Mouse (Mus musculus): Measurements from ENCODE around the gene Mpdu1. TPM values are rescaled to one million over a fixed set of nuclear protein-coding genes. Genes with fewer than 3 reads are reported as not detected.
A peak's percentile ranks its signal among the peaks of the same experiment; 100 is the strongest.

The Mpdu1 gene
- polyA plus RNA-seq, 1 experiment from 2014 or later, result 63.4 TPM

MicroRNAs encoded within 50 kb of the gene (microRNA counts, 519-probe panel; counts per million panel counts)
- microRNA mmu-miR-1934 (not detected), microRNA mmu-miR-467f (3,653 counts per million, percentile 31 among the panel's probes with 10 or more counts)

Small RNA genes within 50 kb of the gene (microRNA-seq; reads per million reads assigned to microRNA genes)
- 1.4 reads per million for gene Mir1934
- not detected for gene Mir467f

Other genes starting within 250 kb of the Mpdu1 start
- gene Kdm6b, start 249.0 kb downstream of the Mpdu1 start, polyA plus RNA-seq (2014; fragmentation: Nextera tagmentation; extraction: Ambion mirVana), result 36.1 and 37.5 TPM in 2 replicates
- 5.7 and 6.9 TPM in 2 replicates for gene Dnah2, start 113.5 kb downstream of the Mpdu1 start, polyA plus RNA-seq (2014; fragmentation: Nextera tagmentation; extraction: Ambion mirVana)
- gene Efnb3, start 102.4 kb downstream of the Mpdu1 start, polyA plus RNA-seq (2014; fragmentation: Nextera tagmentation; extraction: Ambion mirVana), result 23.2 and 35.6 TPM in 2 replicates
- gene Wrap53, start 82.4 kb downstream of the Mpdu1 start, polyA plus RNA-seq (2014; fragmentation: Nextera tagmentation; extraction: Ambion mirVana), result 17.3 and 20.8 TPM in 2 replicates
- gene Trp53, start 82.3 kb downstream of the Mpdu1 start, polyA plus RNA-seq (2014; fragmentation: Nextera tagmentation; extraction: Ambion mirVana), result 54.6 and 68.8 TPM in 2 replicates
- 66.6 and 99.6 TPM in 2 replicates for gene Atp1b2, start 56.7 kb downstream of the Mpdu1 start, polyA plus RNA-seq (2014; fragmentation: Nextera tagmentation; extraction: Ambion mirVana)
- not detected in 2 replicates for gene Shbg, start 44.7 kb downstream of the Mpdu1 start, polyA plus RNA-seq (2014; fragmentation: Nextera tagmentation; extraction: Ambion mirVana)
- 23.8 and 25.1 TPM in 2 replicates for gene Sat2, start 40.6 kb downstream of the Mpdu1 start, polyA plus RNA-seq (2014; fragmentation: Nextera tagmentation; extraction: Ambion mirVana)
- 31.1 and 34.0 TPM in 2 replicates for gene Fxr2, start 29.7 kb downstream of the Mpdu1 start, polyA plus RNA-seq (2014; fragmentation: Nextera tagmentation; extraction: Ambion mirVana)
- gene Sox15, start 7.3 kb downstream of the Mpdu1 start, polyA plus RNA-seq (2014; fragmentation: Nextera tagmentation; extraction: Ambion mirVana), result not detected in 2 replicates
- 3.7 and 11.2 TPM in 2 replicates for gene Cd68, start 3.5 kb upstream of the Mpdu1 start, polyA plus RNA-seq (2014; fragmentation: Nextera tagmentation; extraction: Ambion mirVana)
- 503 and 643 TPM in 2 replicates for gene Eif4a1, start 9.8 kb upstream of the Mpdu1 start, polyA plus RNA-seq (2014; fragmentation: Nextera tagmentation; extraction: Ambion mirVana)
- 104 and 116 TPM in 2 replicates for gene Senp3, start 19.4 kb upstream of the Mpdu1 start, polyA plus RNA-seq (2014; fragmentation: Nextera tagmentation; extraction: Ambion mirVana)
- 0.24 and 0.72 TPM in 2 replicates for gene Tnfsf13, start 23.1 kb upstream of the Mpdu1 start, polyA plus RNA-seq (2014; fragmentation: Nextera tagmentation; extraction: Ambion mirVana)
- gene Tnfsf12, start 33.2 kb upstream of the Mpdu1 start, polyA plus RNA-seq (2014; fragmentation: Nextera tagmentation; extraction: Ambion mirVana), result 2.1 and 3.4 TPM in 2 replicates
- gene Tnfsfm13, start 33.5 kb upstream of the Mpdu1 start, polyA plus RNA-seq (2014; fragmentation: Nextera tagmentation; extraction: Ambion mirVana), result 0.75 and 1.8 TPM in 2 replicates
- 23.5 and 30.7 TPM in 2 replicates for gene Polr2a, start 96.0 kb upstream of the Mpdu1 start, polyA plus RNA-seq (2014; fragmentation: Nextera tagmentation; extraction: Ambion mirVana)
- not detected in 2 replicates for gene Slc35g3, start 99.3 kb upstream of the Mpdu1 start, polyA plus RNA-seq (2014; fragmentation: Nextera tagmentation; extraction: Ambion mirVana)
- 4.3 and 6.0 TPM in 2 replicates for gene Zbtb4, start 103.3 kb upstream of the Mpdu1 start, polyA plus RNA-seq (2014; fragmentation: Nextera tagmentation; extraction: Ambion mirVana)
- 0.78 and 1.3 TPM in 2 replicates for gene Chrnb1, start 133.3 kb upstream of the Mpdu1 start, polyA plus RNA-seq (2014; fragmentation: Nextera tagmentation; extraction: Ambion mirVana)
- 6.4 and 9.1 TPM in 2 replicates for gene Fgf11, start 139.2 kb upstream of the Mpdu1 start, polyA plus RNA-seq (2014; fragmentation: Nextera tagmentation; extraction: Ambion mirVana)
- 0.68 and 0.76 TPM in 2 replicates for gene Tmem102, start 143.0 kb upstream of the Mpdu1 start, polyA plus RNA-seq (2014; fragmentation: Nextera tagmentation; extraction: Ambion mirVana)
- gene Gm39566, start 152.7 kb upstream of the Mpdu1 start, polyA plus RNA-seq (2014; fragmentation: Nextera tagmentation; extraction: Ambion mirVana), result not detected in 2 replicates
- 0.16 TPM in 1 of 2 replicates, not detected in the other for gene Spem2, start 155.8 kb upstream of the Mpdu1 start, polyA plus RNA-seq (2014; fragmentation: Nextera tagmentation; extraction: Ambion mirVana)
- 0.35 and 0.40 TPM in 2 replicates for gene Spem1, start 159.5 kb upstream of the Mpdu1 start, polyA plus RNA-seq (2014; fragmentation: Nextera tagmentation; extraction: Ambion mirVana)
- gene Nlgn2, start 175.1 kb upstream of the Mpdu1 start, polyA plus RNA-seq (2014; fragmentation: Nextera tagmentation; extraction: Ambion mirVana), result 24.2 and 31.3 TPM in 2 replicates
- 306 and 377 TPM in 2 replicates for gene Tmem256, start 175.9 kb upstream of the Mpdu1 start, polyA plus RNA-seq (2014; fragmentation: Nextera tagmentation; extraction: Ambion mirVana)
- gene Plscr3, start 183.7 kb upstream of the Mpdu1 start, polyA plus RNA-seq (2014; fragmentation: Nextera tagmentation; extraction: Ambion mirVana), result 36.3 and 51.8 TPM in 2 replicates
- 0.28 TPM in 1 of 2 replicates, not detected in the other for gene Tnk1, start 196.1 kb upstream of the Mpdu1 start, polyA plus RNA-seq (2014; fragmentation: Nextera tagmentation; extraction: Ambion mirVana)
- gene Tmem95, start 215.4 kb upstream of the Mpdu1 start, polyA plus RNA-seq (2014; fragmentation: Nextera tagmentation; extraction: Ambion mirVana), result not detected in 2 replicates
- gene Kctd11, start 218.8 kb upstream of the Mpdu1 start, polyA plus RNA-seq (2014; fragmentation: Nextera tagmentation; extraction: Ambion mirVana), result 0.80 and 2.0 TPM in 2 replicates
- gene Acap1, start 232.9 kb upstream of the Mpdu1 start, polyA plus RNA-seq (2014; fragmentation: Nextera tagmentation; extraction: Ambion mirVana), result 0.17 and 0.33 TPM in 2 replicates
- gene 2810408A11Rik, start 238.3 kb upstream of the Mpdu1 start, polyA plus RNA-seq (2014; fragmentation: Nextera tagmentation; extraction: Ambion mirVana), result 7.1 and 7.8 TPM in 2 replicates
- 26.2 and 27.8 TPM in 2 replicates for gene Neurl4, start 238.4 kb upstream of the Mpdu1 start, polyA plus RNA-seq (2014; fragmentation: Nextera tagmentation; extraction: Ambion mirVana)

All from neural tube, embryonic 14.5 days (tissue).